Mouse (Mus musculus): Measurements from ENCODE around the gene Spo11. TPM values are rescaled to one million over a fixed set of nuclear protein-coding genes. Genes with fewer than 3 reads are reported as not detected.

Spo11 gene
- polyA plus RNA-seq, 1 experiment = 0.54 TPM

DNA sequence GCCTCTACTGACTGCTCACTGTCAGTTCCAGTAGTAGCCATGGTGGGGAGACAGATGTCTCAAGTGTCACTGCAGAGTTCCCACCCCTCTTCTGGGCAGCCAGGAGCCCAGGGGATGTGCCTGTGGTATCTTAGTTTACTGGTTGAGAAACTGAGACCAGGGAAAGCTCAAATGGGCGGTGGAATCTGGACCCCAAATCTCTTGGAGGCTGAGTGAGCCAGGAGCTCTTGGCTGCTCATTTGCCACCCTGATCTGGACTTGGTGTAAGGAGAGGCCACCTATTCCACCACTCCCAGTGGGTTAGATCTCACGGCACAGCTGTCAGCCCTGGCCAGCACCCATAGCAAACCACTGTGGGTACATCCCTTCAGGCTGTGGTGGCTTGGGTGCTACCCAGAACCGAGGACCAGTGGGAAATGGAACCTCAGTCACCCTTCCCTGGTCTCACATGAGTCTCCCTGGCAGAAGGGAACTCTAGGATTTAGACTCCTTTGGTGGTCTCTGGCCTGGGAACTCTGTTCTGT lies 51.1 kb downstream of the Spo11 start:
- peaks cover 2% of the 10 kb centered on the region for H3K4me1 ChIP-seq (ENCODE audit: control insufficient read depth, insufficient read depth, low read length)
- no peak overlapping the region for H3K27ac ChIP-seq (ENCODE audit: insufficient read depth, low read length)

DNA sequence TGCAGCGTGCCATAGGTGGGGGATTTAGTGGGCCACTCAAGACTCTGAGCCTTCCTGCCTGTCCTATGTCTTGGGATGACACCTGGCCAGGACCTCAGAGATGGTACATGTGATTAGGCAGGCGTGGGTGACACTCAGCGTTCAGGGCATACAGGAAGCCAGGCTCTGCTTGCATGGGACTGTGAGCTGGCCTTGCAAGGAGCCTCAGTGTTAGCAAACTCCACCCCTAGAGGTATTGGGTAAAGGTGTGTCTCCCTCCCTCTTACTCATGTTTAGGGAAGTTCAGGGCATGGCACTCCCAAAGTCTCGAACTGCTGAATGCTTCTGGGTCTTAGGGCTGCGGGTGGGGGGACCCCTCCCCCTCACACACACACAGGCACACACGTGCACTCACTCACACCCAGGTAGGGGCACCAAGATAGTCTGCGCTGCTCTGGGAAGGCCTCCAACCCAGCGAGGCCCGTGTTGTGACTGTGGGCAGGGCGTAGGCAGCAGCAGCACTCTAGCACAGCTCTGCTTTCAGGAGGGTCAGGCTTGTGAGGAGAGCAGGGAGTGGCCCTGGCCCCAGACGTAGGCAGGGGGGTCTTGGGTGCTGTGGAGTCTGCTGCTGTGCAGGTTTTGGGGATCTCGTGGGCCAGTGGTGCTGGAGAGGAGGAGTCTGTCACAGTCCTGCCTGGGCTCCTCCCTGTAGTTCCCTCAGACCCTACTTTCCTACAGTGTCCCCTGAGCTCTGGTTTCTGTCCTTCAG lies 53.3 kb downstream of the Spo11 start:
- H3K4me1 ChIP-seq (ENCODE audit: control insufficient read depth, insufficient read depth, low read length) = peaks cover 2% of the 10 kb centered on the region
- H3K27ac ChIP-seq (ENCODE audit: insufficient read depth, low read length) = no peak overlapping the region
- H3K27me3 ChIP-seq (ENCODE audit: control insufficient read depth, insufficient read depth, low read length, poor library complexity, severe bottlenecking) = no peaks in the 10 kb centered on the region
- no peak overlapping the region for H3K4me3 ChIP-seq (ENCODE audit: low read depth, low read length)
- H3K9ac ChIP-seq (ENCODE audit: low read depth, poor library complexity, severe bottlenecking) = no peak overlapping the region
- no peaks in the 10 kb centered on the region for H3K9me3 ChIP-seq (replicated peaks; ENCODE audit: control insufficient read depth, insufficient read depth, low read length, poor library complexity, severe bottlenecking)
- H3K36me3 ChIP-seq (ENCODE audit: control insufficient read depth, insufficient read depth, low read length, poor library complexity, severe bottlenecking) = peaks cover 25% of the 10 kb centered on the region
- TF ChIP-seq POLR2A (IDR thresholded peaks at IDR 0.05; ENCODE audit: insufficient read depth, low read length) = no peak
- TF ChIP-seq CTCF (IDR thresholded peaks at IDR 0.05; ENCODE audit: low read depth, low read length) = no peak
- TF ChIP-seq EP300 (IDR thresholded peaks at IDR 0.05; ENCODE audit: insufficient read depth, low read depth, low read length) = no peak

More for the DNA sequence above, 51.1 kb downstream of the Spo11 start:
- TF ChIP-seq POLR2A (IDR thresholded peaks at IDR 0.05; ENCODE audit: insufficient read depth, low read length) (no peak), CTCF (IDR thresholded peaks at IDR 0.05; ENCODE audit: low read depth, low read length) (no peak), EP300 (IDR thresholded peaks at IDR 0.05; ENCODE audit: insufficient read depth, low read depth, low read length) (no peak)
- H3K9me3 ChIP-seq (replicated peaks; ENCODE audit: control insufficient read depth, insufficient read depth, low read length, poor library complexity, severe bottlenecking) = no peaks in the 10 kb centered on the region
- H3K9ac ChIP-seq (ENCODE audit: low read depth, poor library complexity, severe bottlenecking) = no peak overlapping the region
- H3K36me3 ChIP-seq (ENCODE audit: control insufficient read depth, insufficient read depth, low read length, poor library complexity, severe bottlenecking) = peaks cover 24% of the 10 kb centered on the region
- no peaks in the 10 kb centered on the region for H3K27me3 ChIP-seq (ENCODE audit: control insufficient read depth, insufficient read depth, low read length, poor library complexity, severe bottlenecking)
- no peak overlapping the region for H3K4me3 ChIP-seq (ENCODE audit: low read depth, low read length)

DNA sequence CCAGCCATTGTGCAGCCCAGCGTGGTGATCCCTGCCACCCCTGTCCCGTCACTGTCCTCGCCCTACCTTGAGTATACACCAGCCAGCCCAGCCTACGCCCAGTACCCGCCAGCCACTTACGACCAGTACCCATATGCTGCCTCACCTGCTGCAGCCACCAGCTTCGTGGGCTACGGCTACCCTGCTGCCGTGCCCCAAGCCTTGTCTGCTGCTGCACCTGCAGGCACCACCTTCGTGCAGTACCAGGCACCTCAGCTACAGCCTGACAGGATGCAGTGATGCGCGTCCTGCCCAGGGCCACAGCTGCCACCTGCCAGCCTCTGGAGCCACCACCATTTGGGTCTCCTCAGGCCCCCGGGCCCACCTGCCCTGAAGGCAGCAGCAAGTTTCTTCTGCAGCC lies 56.0 kb downstream of the Spo11 start:
- Histone ChIP-seq H3K36me3 (ENCODE audit: control insufficient read depth, insufficient read depth, low read length, poor library complexity, severe bottlenecking) (peaks cover 16% of the 10 kb centered on the region), H3K4me3 (ENCODE audit: low read depth, low read length) (no peak overlapping the region), H3K4me1 (ENCODE audit: control insufficient read depth, insufficient read depth, low read length) (peaks cover 2% of the 10 kb centered on the region), H3K27ac (ENCODE audit: insufficient read depth, low read length) (no peak overlapping the region), H3K27me3 (ENCODE audit: control insufficient read depth, insufficient read depth, low read length, poor library complexity, severe bottlenecking) (no peaks in the 10 kb centered on the region), H3K9ac (ENCODE audit: low read depth, poor library complexity, severe bottlenecking) (no peak overlapping the region), H3K9me3 (replicated peaks; ENCODE audit: control insufficient read depth, insufficient read depth, low read length, poor library complexity, severe bottlenecking) (no peaks in the 10 kb centered on the region)
- TF ChIP-seq POLR2A (IDR thresholded peaks at IDR 0.05; ENCODE audit: insufficient read depth, low read length) (no peak), EP300 (IDR thresholded peaks at IDR 0.05; ENCODE audit: insufficient read depth, low read depth, low read length) (no peak), CTCF (IDR thresholded peaks at IDR 0.05; ENCODE audit: low read depth, low read length) (no peak)

DNA sequence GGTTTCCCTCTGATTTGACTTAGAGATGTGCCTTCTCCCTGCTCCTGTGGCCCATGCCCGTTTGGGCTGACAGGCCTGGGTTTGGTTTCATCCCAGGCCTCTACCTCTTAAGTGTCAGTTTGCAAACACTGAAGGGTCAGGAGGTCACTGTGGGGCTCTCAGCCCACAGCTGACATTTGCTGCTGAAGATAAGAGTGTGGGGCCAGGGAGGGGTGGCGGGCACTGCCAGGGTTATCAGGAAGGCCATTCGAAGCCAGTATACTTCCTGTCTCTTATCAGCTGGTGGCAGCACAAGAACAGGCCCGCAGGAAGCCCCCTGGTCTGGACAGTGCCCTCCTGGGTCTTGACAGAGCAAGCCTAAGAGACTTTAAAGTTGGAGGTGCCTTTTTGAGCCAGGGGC lies 57.5 kb downstream of the Spo11 start:
- no peak for TF ChIP-seq EP300 (IDR thresholded peaks at IDR 0.05; ENCODE audit: insufficient read depth, low read depth, low read length)
- no peak for TF ChIP-seq POLR2A (IDR thresholded peaks at IDR 0.05; ENCODE audit: insufficient read depth, low read length)
- TF ChIP-seq CTCF (IDR thresholded peaks at IDR 0.05; ENCODE audit: low read depth, low read length) = no peak
- no peak overlapping the region for H3K9ac ChIP-seq (ENCODE audit: low read depth, poor library complexity, severe bottlenecking)
- H3K36me3 ChIP-seq (ENCODE audit: control insufficient read depth, insufficient read depth, low read length, poor library complexity, severe bottlenecking) = peaks cover 16% of the 10 kb centered on the region
- no peaks in the 10 kb centered on the region for H3K9me3 ChIP-seq (replicated peaks; ENCODE audit: control insufficient read depth, insufficient read depth, low read length, poor library complexity, severe bottlenecking)
- H3K4me1 ChIP-seq (ENCODE audit: control insufficient read depth, insufficient read depth, low read length) = peaks cover 2% of the 10 kb centered on the region
- H3K4me3 ChIP-seq (ENCODE audit: low read depth, low read length) = no peak overlapping the region
- no peak overlapping the region for H3K27ac ChIP-seq (ENCODE audit: insufficient read depth, low read length)
- H3K27me3 ChIP-seq (ENCODE audit: control insufficient read depth, insufficient read depth, low read length, poor library complexity, severe bottlenecking) = no peaks in the 10 kb centered on the region

DNA sequence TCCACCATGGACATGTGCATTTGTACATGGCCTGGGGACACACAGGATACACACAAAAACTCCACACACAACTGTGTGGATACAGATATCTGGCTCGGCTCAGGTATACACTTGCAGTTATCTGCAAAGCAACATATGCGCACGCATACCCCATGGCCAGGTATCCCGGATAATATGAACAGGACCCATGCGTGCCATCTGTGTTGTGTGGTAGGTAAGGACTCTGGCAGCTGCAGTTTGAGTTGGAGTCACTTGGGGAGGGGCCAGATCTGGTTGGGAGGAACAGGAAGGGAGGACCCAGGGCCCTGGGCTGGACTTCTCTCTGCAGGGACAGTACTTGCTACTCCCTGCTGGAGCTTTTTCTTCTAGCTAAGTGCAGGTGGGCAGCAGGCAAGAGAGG lies 58.2 kb downstream of the Spo11 start:
- Histone ChIP-seq H3K27me3 (ENCODE audit: control insufficient read depth, insufficient read depth, low read length, poor library complexity, severe bottlenecking) (no peaks in the 10 kb centered on the region), H3K9me3 (replicated peaks; ENCODE audit: control insufficient read depth, insufficient read depth, low read length, poor library complexity, severe bottlenecking) (no peaks in the 10 kb centered on the region), H3K4me3 (ENCODE audit: low read depth, low read length) (no peak overlapping the region), H3K27ac (ENCODE audit: insufficient read depth, low read length) (no peak overlapping the region), H3K4me1 (ENCODE audit: control insufficient read depth, insufficient read depth, low read length) (no peaks in the 10 kb centered on the region), H3K9ac (ENCODE audit: low read depth, poor library complexity, severe bottlenecking) (no peak overlapping the region), H3K36me3 (ENCODE audit: control insufficient read depth, insufficient read depth, low read length, poor library complexity, severe bottlenecking) (peaks cover 16% of the 10 kb centered on the region)
- TF ChIP-seq CTCF (IDR thresholded peaks at IDR 0.05; ENCODE audit: low read depth, low read length) (no peak), EP300 (IDR thresholded peaks at IDR 0.05; ENCODE audit: insufficient read depth, low read depth, low read length) (no peak), POLR2A (IDR thresholded peaks at IDR 0.05; ENCODE audit: insufficient read depth, low read length) (no peak)

DNA sequence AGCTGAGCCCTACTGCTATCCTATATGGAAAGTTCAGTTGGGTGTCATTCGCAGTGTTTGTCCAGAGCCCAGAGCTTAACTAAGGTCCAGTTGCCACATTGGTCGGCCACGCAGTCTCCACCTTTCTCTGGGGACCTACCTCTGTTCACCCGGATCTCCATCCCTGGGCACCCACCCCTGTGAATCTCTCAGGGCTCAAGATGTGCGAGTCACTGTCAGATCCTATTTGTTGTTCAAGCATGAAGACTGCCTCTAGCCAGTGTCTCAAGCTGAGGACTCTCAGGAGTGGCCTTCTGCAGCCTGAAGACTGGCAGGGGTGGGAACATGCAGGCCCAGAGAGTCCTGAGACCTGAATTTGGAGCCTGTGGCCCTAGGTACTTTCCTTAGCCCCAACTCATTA lies 58.6 kb downstream of the Spo11 start:
- Histone ChIP-seq H3K27ac (ENCODE audit: insufficient read depth, low read length) (no peak overlapping the region), H3K9ac (ENCODE audit: low read depth, poor library complexity, severe bottlenecking) (no peak overlapping the region), H3K9me3 (replicated peaks; ENCODE audit: control insufficient read depth, insufficient read depth, low read length, poor library complexity, severe bottlenecking) (no peaks in the 10 kb centered on the region), H3K4me1 (ENCODE audit: control insufficient read depth, insufficient read depth, low read length) (no peaks in the 10 kb centered on the region), H3K36me3 (ENCODE audit: control insufficient read depth, insufficient read depth, low read length, poor library complexity, severe bottlenecking) (peaks cover 14% of the 10 kb centered on the region), H3K4me3 (ENCODE audit: low read depth, low read length) (no peak overlapping the region), H3K27me3 (ENCODE audit: control insufficient read depth, insufficient read depth, low read length, poor library complexity, severe bottlenecking) (no peaks in the 10 kb centered on the region)
- TF ChIP-seq CTCF (IDR thresholded peaks at IDR 0.05; ENCODE audit: low read depth, low read length) = no peak
- TF ChIP-seq POLR2A (IDR thresholded peaks at IDR 0.05; ENCODE audit: insufficient read depth, low read length) = no peak
- no peak for TF ChIP-seq EP300 (IDR thresholded peaks at IDR 0.05; ENCODE audit: insufficient read depth, low read depth, low read length)

Data from ES-Bruce4 (cell line).